In genomic region chr12:51143196-51143595, GRCm38 (mm10) we compare ENCODE assay signal across 19 mouse cellular contexts.
DNase-seq lines count a peak whose midpoint lies in the region; ATAC-seq and TF ChIP-seq lines count a peak whose summit lies in the region.
"Had no signal": no experiment of that assay in that cellular context is flagged by ENCODE, and none has a peak within 500 bp of the region (broad histone marks: within the 10 kb centered on the region; RNA-seq: fewer than 3 reads in every experiment).

No protein-coding gene starts in this region.

- 49% methylated on average over 3 of the region's 3 CpGs for WGBS in stomach, embryonic 15.5 days
- 38% methylated on average over 3 of the region's 3 CpGs for WGBS in stomach, postnatal 0 days
- 31% methylated on average over 3 of the region's 3 CpGs for WGBS in heart, embryonic 11.5 days (ENCODE audit: insufficient replicate concordance)
- 22% methylated on average over 3 of the region's 3 CpGs for WGBS in kidney, embryonic 14.5 days

- intact Hi-C loops in left cerebral cortex, postnatal 36 days (cut with DNase I), result loop anchor here (5.0 kb wide), 1 partner anchor 36 kb away; no protein-coding TSS in a partner anchor

- H3K9ac ChIP-seq in stomach, embryonic 15.5 days, result no peak overlapping the region
- H3K9ac ChIP-seq in stomach, postnatal 0 days (ENCODE audit: low read length), result no peak overlapping the region
- no peak overlapping the region for H3K9ac ChIP-seq in heart, embryonic 11.5 days (ENCODE audit: low read depth, low read length)
- H3K9ac ChIP-seq in kidney, embryonic 14.5 days (ENCODE audit: low read depth, low read length), result no peak overlapping the region
- H3K9ac ChIP-seq: embryonic facial prominence, embryonic 12.5 days; limb, embryonic 15.5 days; liver, postnatal 0 days; neural tube, embryonic 12.5 days had no signal

- H3K27ac ChIP-seq in stomach, embryonic 15.5 days, result peak overlapping the region; percentile 27; the same call in 1 of the 2 replicates
- no peak overlapping the region for H3K27ac ChIP-seq in stomach, postnatal 0 days (replicated peaks)
- no peak overlapping the region for H3K27ac ChIP-seq in heart, embryonic 11.5 days (ENCODE audit: low read depth, low read length)
- H3K27ac ChIP-seq in kidney, embryonic 14.5 days (ENCODE audit: low read depth, low read length), result no peak overlapping the region
- H3K27ac ChIP-seq: embryonic facial prominence, embryonic 12.5 days; limb, embryonic 15.5 days; neural tube, embryonic 12.5 days had no signal

- no peaks in the 10 kb centered on the region for H3K27me3 ChIP-seq in stomach, embryonic 15.5 days (replicated peaks)
- H3K27me3 ChIP-seq in stomach, postnatal 0 days (ENCODE audit: control insufficient read depth, insufficient read depth, low read length), result no peaks in the 10 kb centered on the region
- H3K27me3 ChIP-seq in heart, embryonic 11.5 days (ENCODE audit: control insufficient read depth, insufficient read depth, low read length), result no peaks in the 10 kb centered on the region
- no peaks in the 10 kb centered on the region for H3K27me3 ChIP-seq in kidney, embryonic 14.5 days (ENCODE audit: control insufficient read depth, insufficient read depth, low read length)
- H3K27me3 ChIP-seq: embryonic facial prominence, embryonic 12.5 days; limb, embryonic 15.5 days; neural tube, embryonic 12.5 days had no signal

- no peak for TF ChIP-seq EP300 in stomach, postnatal 0 days (optimal IDR thresholded peaks at IDR 0.05)

- no peak for DNase-seq in stomach, postnatal 0 days (ENCODE audit: low spot score)
- peak; percentile 13 to 15 for DNase-seq in layer of hippocampus, postnatal 14 days (ENCODE audit: low spot score in 2 of 2)
- peak; percentile 57 to 65 for DNase-seq in left cerebral cortex, postnatal 36 days (ENCODE audit: low spot score in 2 of 2)
- DNase-seq in gastrocnemius, postnatal 10 days, result no peak
- DNase-seq: adrenal gland, postnatal 14 days; cerebellum, adult 18-20 months; heart, postnatal 4 days; kidney, adult 8-10 months; liver, postnatal 0 days; thymus, postnatal 25 days had no signal

- no peaks in the 10 kb centered on the region for H3K36me3 ChIP-seq in stomach, embryonic 15.5 days
- H3K36me3 ChIP-seq in stomach, postnatal 0 days (ENCODE audit: control insufficient read depth, insufficient read depth, low read length), result no peaks in the 10 kb centered on the region
- no peaks in the 10 kb centered on the region for H3K36me3 ChIP-seq in heart, embryonic 11.5 days (ENCODE audit: control insufficient read depth, insufficient read depth, low read length)
- H3K36me3 ChIP-seq in kidney, embryonic 14.5 days (ENCODE audit: control insufficient read depth, insufficient read depth, low read length), result no peaks in the 10 kb centered on the region
- H3K36me3 ChIP-seq: embryonic facial prominence, embryonic 12.5 days; limb, embryonic 15.5 days; neural tube, embryonic 12.5 days had no signal

- no peak overlapping the region for H3K4me3 ChIP-seq in stomach, embryonic 15.5 days (replicated peaks)
- H3K4me3 ChIP-seq in stomach, postnatal 0 days (ENCODE audit: low read depth, low read length), result no peak overlapping the region
- no peak overlapping the region for H3K4me3 ChIP-seq in heart, embryonic 11.5 days (ENCODE audit: low read depth, low read length)
- no peak overlapping the region for H3K4me3 ChIP-seq in kidney, embryonic 14.5 days (ENCODE audit: low read length)
- H3K4me3 ChIP-seq: embryonic facial prominence, embryonic 12.5 days; limb, embryonic 15.5 days; neural tube, embryonic 12.5 days had no signal

- TF ChIP-seq CTCF in stomach, postnatal 0 days (IDR thresholded peaks at IDR 0.05; ENCODE audit: low read depth), result no peak

- no peaks in the 10 kb centered on the region for H3K4me1 ChIP-seq in stomach, embryonic 15.5 days
- no peaks in the 10 kb centered on the region for H3K4me1 ChIP-seq in stomach, postnatal 0 days (replicated peaks; ENCODE audit: control insufficient read depth, insufficient read depth)
- H3K4me1 ChIP-seq in heart, embryonic 11.5 days (ENCODE audit: control insufficient read depth, insufficient read depth, low read length), result no peaks in the 10 kb centered on the region
- no peaks in the 10 kb centered on the region for H3K4me1 ChIP-seq in kidney, embryonic 14.5 days (ENCODE audit: control insufficient read depth, insufficient read depth, low read length)
- H3K4me1 ChIP-seq: embryonic facial prominence, embryonic 12.5 days; limb, embryonic 15.5 days; neural tube, embryonic 12.5 days had no signal

- ATAC-seq in stomach, embryonic 15.5 days (ENCODE audit: insufficient read depth, low FRiP score, low read depth), result no peak
- no peak for ATAC-seq in stomach, postnatal 0 days (ENCODE audit: low FRiP score, low TSS enrichment)
- ATAC-seq in heart, embryonic 11.5 days (replicated peaks; ENCODE audit: insufficient number of reproducible peaks, low FRiP score, low TSS enrichment), result no peak
- ATAC-seq in kidney, embryonic 14.5 days (ENCODE audit: low FRiP score, low TSS enrichment), result no peak
- ATAC-seq: activated CD4-positive, CD25-positive, alpha-beta regulatory T cell, adult 4 months; forebrain, embryonic 16.5 days; liver, postnatal 0 days; Patski had no signal

- no peak overlapping the region for H3K4me2 ChIP-seq in stomach, embryonic 15.5 days
- H3K4me2 ChIP-seq in stomach, postnatal 0 days (replicated peaks; ENCODE audit: low read depth), result no peak overlapping the region
- H3K4me2 ChIP-seq in heart, embryonic 11.5 days, result no peak overlapping the region
- H3K4me2 ChIP-seq in kidney, embryonic 14.5 days (replicated peaks; ENCODE audit: low read depth, low read length), result no peak overlapping the region
- H3K4me2 ChIP-seq: embryonic facial prominence, embryonic 12.5 days; limb, embryonic 15.5 days; neural tube, embryonic 12.5 days had no signal

- H3K9me3 ChIP-seq in stomach, embryonic 15.5 days, result no peaks in the 10 kb centered on the region
- no peaks in the 10 kb centered on the region for H3K9me3 ChIP-seq in stomach, postnatal 0 days (ENCODE audit: control insufficient read depth, low read length)
- H3K9me3 ChIP-seq in heart, embryonic 11.5 days (replicated peaks; ENCODE audit: control insufficient read depth, low read length), result no peaks in the 10 kb centered on the region
- no peaks in the 10 kb centered on the region for H3K9me3 ChIP-seq in kidney, embryonic 14.5 days (ENCODE audit: control insufficient read depth, low read length)
- H3K9me3 ChIP-seq: embryonic facial prominence, embryonic 12.5 days; limb, embryonic 15.5 days; neural tube, embryonic 12.5 days had no signal

Comparison
In these comparisons a context has a peak if more than half of its experiments do, and no peak if none do; other contexts are left out.
1. DNase-seq: peak in layer of hippocampus, postnatal 14 days (2 of 2) and left cerebral cortex, postnatal 36 days (2 of 2); none in stomach, postnatal 0 days (single experiment) and gastrocnemius, postnatal 10 days (single experiment).